Mouse (Mus musculus): ENCODE measurements around the gene Sult2a8.

The Sult2a8 gene

GRCm38 (mm10) chr7:14446534-14446933 is at the start of gene Sult2a8:
Gene Sult2a8, minus strand, starts transcription at chr7:14446769.
- TF ChIP-seq GATA4 (IDR thresholded peaks at IDR 0.05; ENCODE audit: insufficient replicate concordance, low read length), result peak; percentile 74

- no peak for TF ChIP-seq GATA4 (IDR thresholded peaks at IDR 0.05; ENCODE audit: insufficient replicate concordance, low read length)
Observed at GRCm38 (mm10) chr7:14494130-14494529, 47.6 kb upstream of the Sult2a8 start, which contains the start of gene Sult2a7. Gene Sult2a7, minus strand, starts transcription at chr7:14494230.

- TF ChIP-seq GATA4 (IDR thresholded peaks at IDR 0.05; ENCODE audit: insufficient replicate concordance, low read length), result peak; percentile 78
Observed at GRCm38 (mm10) chr7:14492886-14493285, 46.3 kb upstream of the Sult2a8 start.

GRCm38 (mm10) chr7:14439581-14439980 is 7.0 kb downstream of the Sult2a8 start:
- TF ChIP-seq GATA4 (IDR thresholded peaks at IDR 0.05; ENCODE audit: insufficient replicate concordance, low read length), result no peak

GRCm38 (mm10) chr7:14438484-14438883 is 8.1 kb downstream of the Sult2a8 start:
- peak; percentile 69; the same call in 1 of the 2 replicates for TF ChIP-seq GATA4 (IDR thresholded peaks at IDR 0.05; ENCODE audit: insufficient replicate concordance, low read length)

GRCm38 (mm10) chr7:14438029-14438428 is 8.5 kb downstream of the Sult2a8 start:
- no peak for TF ChIP-seq GATA4 (IDR thresholded peaks at IDR 0.05; ENCODE audit: insufficient replicate concordance, low read length)

- TF ChIP-seq GATA4 (IDR thresholded peaks at IDR 0.05; ENCODE audit: insufficient replicate concordance, low read length), result no peak
Observed at GRCm38 (mm10) chr7:14396462-14396861, 50.1 kb downstream of the Sult2a8 start.

Data from liver, adult (tissue).